Mouse (Mus musculus): ENCODE data around the gene Dars2. TPM values are rescaled to one million over a fixed set of nuclear protein-coding genes. Genes with fewer than 3 reads are reported as not detected.

The Dars2 gene
- 10 to 100 TPM; 20.0 to 20.9 TPM for total RNA-seq (2021)
- long read RNA-seq, experiment 1, transcript Dars2-201 (17 exons, 3,619 nt) = major isoform, 42 of 52 reads
- long read RNA-seq, experiment 1, partial matches to known transcripts = 0 of 52 reads
- long read RNA-seq, experiment 1, other reads (novel, unspliced or antisense) = 9 of 52 reads
- long read RNA-seq, experiment 2, transcript Dars2-201 (17 exons, 3,619 nt) = major isoform, 15 of 26 reads
- long read RNA-seq, experiment 2, partial matches to known transcripts = 0 of 26 reads
- long read RNA-seq, experiment 2, other reads (novel, unspliced or antisense) = 11 of 26 reads

GRCm38 (mm10) chr1:161070352-161071271 is at the start of gene Dars2, which contains the start of gene Cenpl:
Gene Dars2 (minus strand): TSS chr1:161070658.
Gene Cenpl (plus strand): TSS chr1:161070713.
- intact Hi-C loops (cut with DNase I) = loop anchor here (2.0 kb wide), 2 partner anchors 36 to 60 kb away; partner anchors contain the start of genes Klhl20 and Zbtb37
- DNase-seq (ENCODE audit: extremely low spot score in 1 of 2, low spot score in 2 of 2) = peak; percentile 96
- peak; percentile 4 for TF ChIP-seq CTCF (IDR thresholded peaks at IDR 0.05)
- Histone ChIP-seq H3K4me3 (peak within 1 kb of the TSS; percentile 77), H3K27ac (peak within 1 kb of the TSS; percentile 84)

GRCm38 (mm10) chr1:161114591-161114990 is 44.1 kb upstream of the Dars2 start:
- Histone ChIP-seq H3K4me3 (no peak overlapping the region), H3K27ac (no peak overlapping the region)
- intact Hi-C loops (cut with DNase I) = no loop called here
- TF ChIP-seq CTCF (IDR thresholded peaks at IDR 0.05) = no peak
- DNase-seq (ENCODE audit: extremely low spot score in 1 of 2, low spot score in 2 of 2) = no peak

GRCm38 (mm10) chr1:161109216-161109615 is 38.8 kb upstream of the Dars2 start:
- DNase-seq (ENCODE audit: extremely low spot score in 1 of 2, low spot score in 2 of 2) = no peak
- TF ChIP-seq CTCF (IDR thresholded peaks at IDR 0.05) = no peak
- intact Hi-C loops (cut with DNase I) = no loop called here
- no peak overlapping the region for H3K4me3 ChIP-seq
- H3K27ac ChIP-seq = no peak overlapping the region

GRCm38 (mm10) chr1:161103842-161104241 is 33.4 kb upstream of the Dars2 start:
- no peak overlapping the region for H3K27ac ChIP-seq
- DNase-seq (ENCODE audit: extremely low spot score in 1 of 2, low spot score in 2 of 2) = no peak
- intact Hi-C loops (cut with DNase I) = no loop called here

GRCm38 (mm10) chr1:161099721-161100405 is 29.4 kb upstream of the Dars2 start:
- H3K27ac ChIP-seq = no peak overlapping the region
- intact Hi-C loops (cut with DNase I) = no loop called here
- TF ChIP-seq CTCF (IDR thresholded peaks at IDR 0.05) = no peak
- no peak for DNase-seq (ENCODE audit: extremely low spot score in 1 of 2, low spot score in 2 of 2)
- no peak overlapping the region for H3K4me3 ChIP-seq

More at GRCm38 (mm10) chr1:161103842-161104241, 33.4 kb upstream of the Dars2 start:
- H3K4me3 ChIP-seq = no peak overlapping the region
- no peak for TF ChIP-seq CTCF (IDR thresholded peaks at IDR 0.05)

GRCm38 (mm10) chr1:161077243-161077642 is 6.8 kb upstream of the Dars2 start:
- no peak overlapping the region for H3K27ac ChIP-seq
- no peak for TF ChIP-seq CTCF (IDR thresholded peaks at IDR 0.05)
- intact Hi-C loops (cut with DNase I) = no loop called here
- H3K4me3 ChIP-seq = no peak overlapping the region
- no peak for DNase-seq (ENCODE audit: extremely low spot score in 1 of 2, low spot score in 2 of 2)

GRCm38 (mm10) chr1:161076238-161076637 is 5.8 kb upstream of the Dars2 start:
- Histone ChIP-seq H3K4me3 (no peak overlapping the region), H3K27ac (no peak overlapping the region)
- TF ChIP-seq CTCF (IDR thresholded peaks at IDR 0.05) = no peak
- DNase-seq (ENCODE audit: extremely low spot score in 1 of 2, low spot score in 2 of 2) = no peak
- intact Hi-C loops (cut with DNase I) = no loop called here

GRCm38 (mm10) chr1:161071272-161071620 is 788 bp upstream of the Dars2 start:
- no peak for DNase-seq (ENCODE audit: extremely low spot score in 1 of 2, low spot score in 2 of 2)
- Histone ChIP-seq H3K4me3 (peak overlapping the region; percentile 77), H3K27ac (no peak overlapping the region)
- no peak for TF ChIP-seq CTCF (IDR thresholded peaks at IDR 0.05)
- intact Hi-C loops (cut with DNase I) = loop anchor here (2.0 kb wide), 2 partner anchors 36 to 60 kb away; partner anchors contain the start of genes Klhl20 and Zbtb37

- H3K4me3 ChIP-seq = no peak overlapping the region
- H3K27ac ChIP-seq = no peak overlapping the region
- no peak for DNase-seq (ENCODE audit: extremely low spot score in 1 of 2, low spot score in 2 of 2)
- TF ChIP-seq CTCF (IDR thresholded peaks at IDR 0.05) = no peak
- intact Hi-C loops (cut with DNase I) = no loop called here
These were observed 7.1 kb downstream of the Dars2 start for GRCm38 (mm10) chr1:161063351-161063750.

- no peak overlapping the region for H3K4me3 ChIP-seq
- TF ChIP-seq CTCF (IDR thresholded peaks at IDR 0.05) = no peak
- no peak for DNase-seq (ENCODE audit: extremely low spot score in 1 of 2, low spot score in 2 of 2)
- intact Hi-C loops (cut with DNase I) = no loop called here
- H3K27ac ChIP-seq = no peak overlapping the region
These were observed 13.3 kb downstream of the Dars2 start for GRCm38 (mm10) chr1:161057164-161057563.

- intact Hi-C loops (cut with DNase I) = no loop called here
- H3K27ac ChIP-seq = no peak overlapping the region
- no peak for TF ChIP-seq CTCF (IDR thresholded peaks at IDR 0.05)
- H3K4me3 ChIP-seq = no peak overlapping the region
- no peak for DNase-seq (ENCODE audit: extremely low spot score in 1 of 2, low spot score in 2 of 2)
These were observed 23.5 kb downstream of the Dars2 start for GRCm38 (mm10) chr1:161046972-161047371.
